Mouse (Mus musculus): ENCODE data around the gene Nab2.

DNA sequence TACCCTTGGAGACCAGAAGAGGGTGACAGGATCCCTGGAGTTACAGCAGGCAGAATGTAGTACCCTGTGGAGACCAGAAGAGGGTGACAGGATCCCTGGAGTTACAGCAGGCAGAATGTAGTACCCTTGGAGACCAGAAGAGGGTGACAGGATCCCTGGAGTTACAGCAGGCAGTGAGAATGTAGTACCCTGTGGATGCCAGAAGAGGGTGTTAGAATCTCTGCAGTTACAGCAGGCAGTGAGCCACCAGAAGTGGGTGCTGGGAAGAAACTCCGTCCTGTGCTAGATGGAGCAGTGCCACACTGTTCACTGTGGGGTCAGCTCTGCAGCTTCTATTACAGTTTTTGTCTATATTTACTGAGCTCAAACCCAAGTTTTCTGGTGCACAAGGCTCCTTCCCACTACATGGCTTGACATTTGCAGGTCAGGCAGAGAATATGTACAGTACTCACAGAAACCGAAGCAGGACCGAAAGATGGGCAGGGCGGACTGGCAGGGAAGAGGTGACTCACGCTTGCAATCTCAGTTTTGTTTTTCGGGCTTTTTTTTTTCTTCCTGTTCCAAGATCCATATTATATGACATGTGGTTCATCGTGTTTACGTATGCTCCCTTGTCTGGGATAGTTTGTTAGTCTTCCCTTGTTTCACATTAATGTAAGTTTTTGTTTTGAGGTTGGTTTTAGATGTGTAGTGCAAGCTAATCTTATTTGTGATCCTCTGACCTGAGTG, 6.6 kb upstream of the Nab2 start:
- peak; percentile 96 for TF ChIP-seq CTCF (conservative IDR thresholded peaks at IDR 0.05; ENCODE audit: insufficient read depth, insufficient read length, low read depth, low read length)
- TF ChIP-seq POLR2A (IDR thresholded peaks at IDR 0.05; ENCODE audit: low read depth, low read length), result no peak
